Comparison of ENCODE assay signal across 8 mouse cellular contexts in the genomic region with DNA sequence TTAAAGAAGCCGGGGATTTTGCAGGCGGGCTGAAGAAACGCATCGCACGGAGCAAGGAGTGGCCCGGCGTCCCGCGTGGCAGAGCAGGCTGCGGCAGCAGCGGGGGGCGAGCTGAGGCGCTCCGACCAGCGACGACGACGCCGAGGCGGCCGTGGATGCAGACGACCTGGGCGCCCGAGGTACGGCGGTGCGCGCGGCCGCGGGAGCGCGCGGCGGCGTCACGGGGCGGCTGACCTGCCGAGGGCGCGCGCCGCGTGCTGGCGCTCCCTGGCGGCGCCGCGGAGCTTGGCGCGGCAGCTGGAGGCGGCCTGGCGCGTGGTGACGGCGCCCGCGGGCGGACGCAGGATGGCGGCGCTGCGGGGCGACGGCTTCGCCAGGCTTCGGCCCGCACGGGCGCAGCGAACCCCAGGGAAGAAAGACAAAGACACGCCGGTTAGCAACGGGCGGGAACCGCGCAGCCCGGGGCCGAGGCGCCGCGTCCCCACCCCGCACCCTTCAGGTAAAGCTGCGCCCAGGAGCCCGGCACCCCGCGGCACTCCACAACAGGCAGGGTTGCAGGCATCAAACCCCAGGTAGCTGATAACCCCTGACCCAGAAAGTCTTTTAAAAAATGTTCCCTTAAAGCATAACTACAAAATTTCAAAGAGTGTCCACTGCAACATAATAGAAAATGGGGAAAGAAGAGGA.
DNase-seq lines count a peak whose midpoint lies in the region; ATAC-seq lines count a peak whose summit lies in the region.

No protein-coding gene starts in this region.

- DNase-seq in NIH3T3 (ENCODE audit: low read depth): peak; percentile 89
- peak; percentile 81 for DNase-seq in cerebellum, adult 9-10 months
- peak; percentile 58 for DNase-seq in hindbrain, embryonic 10.5 days (ENCODE audit: low spot score)
- peak; percentile 64 to 69 for DNase-seq in layer of hippocampus, postnatal 14 days (ENCODE audit: low spot score in 2 of 2)
- peak; percentile 46 for DNase-seq in lung, postnatal 10 days
- DNase-seq in retina, postnatal 1 day: peak; percentile 85
- peak; percentile 35 to 45 for DNase-seq in urinary bladder, adult 18-20 months (ENCODE audit: low spot score in 2 of 2)

- no peaks in the 10 kb centered on the region for H3K36me3 ChIP-seq in hindbrain, embryonic 10.5 days

- H3K27ac ChIP-seq in hindbrain, embryonic 10.5 days: peak overlapping the region; percentile 89

- H3K4me3 ChIP-seq in hindbrain, embryonic 10.5 days: peak overlapping the region; percentile 65

- peaks cover 6% of the 10 kb centered on the region; the same call in 1 of the 2 replicates for H3K27me3 ChIP-seq in hindbrain, embryonic 10.5 days (ENCODE audit: insufficient read depth, poor library complexity, severe bottlenecking)

- H3K4me1 ChIP-seq in hindbrain, embryonic 10.5 days (replicated peaks): peaks cover 7% of the 10 kb centered on the region; the same call in 1 of the 2 replicates

- under 1% methylated on average over 87 of the region's 87 CpGs for WGBS in hindbrain, embryonic 10.5 days

- peak; percentile 87 for ATAC-seq in frontal cortex, adult (ENCODE audit: low TSS enrichment)

- no peaks in the 10 kb centered on the region for H3K9me3 ChIP-seq in hindbrain, embryonic 10.5 days

Comparison
In these comparisons a context has a peak if more than half of its experiments do, and no peak if none do; other contexts are left out.
1. Peak in every context shown above with its lines: DNase-seq, ATAC-seq, H3K4me3 ChIP-seq and H3K27ac ChIP-seq.